Mouse (Mus musculus) heart, postnatal 0 days (tissue): ENCODE data around the gene Anapc4.

Experiments
- CTCF ChIP-seq: IDR thresholded peaks from 2 replicates; pipeline ENCODE4 v1.5.1; 2016; ENCODE audit warnings: antibody characterized with exemption, control low read depth, low read depth
- EP300 ChIP-seq: IDR thresholded peaks from 2 replicates; pipeline ENCODE4 v1.6.1; 2016; ENCODE audit warnings: antibody characterized with exemption, low read depth

DNA sequence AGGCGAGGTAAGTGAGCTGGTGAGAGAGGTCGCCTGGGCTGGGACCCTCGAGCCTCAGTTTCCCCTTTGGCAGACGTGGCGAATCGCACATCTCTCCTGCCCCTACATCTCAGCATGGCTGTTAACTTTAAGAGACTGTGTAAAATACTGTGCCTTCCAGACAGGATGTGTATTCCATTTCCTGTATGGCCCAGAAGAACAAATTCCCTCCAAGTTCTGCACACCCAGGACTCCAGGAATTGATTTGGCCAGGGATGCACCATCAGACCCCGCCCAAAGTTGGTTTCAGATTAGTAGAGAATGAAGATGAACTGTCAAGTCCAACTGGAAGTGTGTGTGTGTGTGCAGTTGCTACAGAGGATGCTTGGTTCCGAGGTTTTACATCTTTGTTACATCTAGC is 574 bp downstream of the Anapc4 start:
- no peak for TF ChIP-seq CTCF
- TF ChIP-seq EP300 = no peak
